Mouse (Mus musculus) heart, embryonic 12.5 days (tissue): ENCODE results near the gene Cnga1. TPM values are rescaled to one million over a fixed set of nuclear protein-coding genes. Genes with fewer than 3 reads are reported as not detected.

Experiments
- ATAC-seq: fragments of 200-750 bp; cut with Nextera tagmentation; 2 replicates; pipeline ENCODE4 v1.8.0; 2017; ENCODE audit warnings: moderate TSS enrichment, moderate library complexity; ENCODE audit not compliant: insufficient number of reproducible peaks, low FRiP score
- H3K27ac ChIP-seq: fragments of 300-500 bp; sonication (generic); 2 replicates; pipeline ENCODE4 v1.5.1; 2016; ENCODE audit warnings: mild to moderate bottlenecking, moderate library complexity; ENCODE audit not compliant: poor library complexity, severe bottlenecking
- H3K27me3 ChIP-seq: fragments of 300-500 bp; sonication (generic); replicated peaks from 2 replicates; pipeline ENCODE4 v1.6.1; 2016; ENCODE audit warnings: mild to moderate bottlenecking, moderate library complexity
- H3K36me3 ChIP-seq: fragments of 300-500 bp; sonication (generic); 2 replicates; pipeline ENCODE4 v1.6.1; 2016; ENCODE audit warnings: mild to moderate bottlenecking, moderate library complexity
- H3K4me1 ChIP-seq: fragments of 300-500 bp; sonication (generic); replicated peaks from 2 replicates; pipeline ENCODE4 v1.6.1; 2016; ENCODE audit warnings: mild to moderate bottlenecking
- H3K4me2 ChIP-seq: fragments of 300-500 bp; sonication (generic); 2 replicates; pipeline ENCODE4 v1.6.1; 2016; ENCODE audit warnings: mild to moderate bottlenecking, moderate library complexity
- H3K4me3 ChIP-seq: fragments of 300-500 bp; sonication (generic); 2 replicates; pipeline ENCODE4 v1.5.1; 2016; ENCODE audit warnings: mild to moderate bottlenecking
- H3K9ac ChIP-seq: fragments of 300-500 bp; sonication (generic); 2 replicates; pipeline ENCODE4 v1.6.1; 2016; ENCODE audit warnings: mild to moderate bottlenecking, moderate library complexity
- H3K9me3 ChIP-seq: fragments of 300-500 bp; sonication (generic); replicated peaks from 2 replicates; pipeline ENCODE4 v1.6.1; 2016; ENCODE audit warnings: mild to moderate bottlenecking, moderate library complexity
- WGBS: fragments of 180-500 bp; shearing (Covaris S2); methylation state at CpG from one replicate; pipeline ENCODE4 v1.1.7; 2016; 5-methylcytosine and 5-hydroxymethylcytosine counted together
- polyA plus RNA-seq: library from polyadenylated mRNA; unstranded; fragments of >200 nt; fragmentation: Nextera tagmentation; extraction: Ambion mirVana; gene quantifications from 2 replicates; pipeline ENCODE4 v1.2.1, GENCODE M21; 2016

Cnga1 gene
- polyA plus RNA-seq, 1 experiment from 2014 or later: not detected

GRCm38 (mm10) chr5:72661051-72661781 is 17.1 kb upstream of the Cnga1 start:
- Histone ChIP-seq H3K4me1 (peaks cover 7% of the 10 kb centered on the region), H3K4me2 (no peak overlapping the region), H3K27ac (no peak overlapping the region), H3K36me3 (no peaks in the 10 kb centered on the region), H3K4me3 (no peak overlapping the region), H3K27me3 (no peaks in the 10 kb centered on the region; the same call in 1 of the 2 replicates), H3K9ac (no peak overlapping the region), H3K9me3 (no peaks in the 10 kb centered on the region)
- WGBS: 55% methylated on average over 6 of the region's 6 CpGs
- no peak for ATAC-seq

- Histone ChIP-seq H3K27me3 (no peaks in the 10 kb centered on the region; the same call in 1 of the 2 replicates), H3K4me2 (no peak overlapping the region), H3K4me1 (peaks cover 7% of the 10 kb centered on the region), H3K27ac (no peak overlapping the region), H3K36me3 (no peaks in the 10 kb centered on the region), H3K9ac (no peak overlapping the region), H3K4me3 (no peak overlapping the region), H3K9me3 (no peaks in the 10 kb centered on the region)
- ATAC-seq: no peak
- WGBS: 80% methylated on average over 13 of the region's 13 CpGs
These were observed 14.3 kb upstream of the Cnga1 start for GRCm38 (mm10) chr5:72658375-72658774.

DNA sequence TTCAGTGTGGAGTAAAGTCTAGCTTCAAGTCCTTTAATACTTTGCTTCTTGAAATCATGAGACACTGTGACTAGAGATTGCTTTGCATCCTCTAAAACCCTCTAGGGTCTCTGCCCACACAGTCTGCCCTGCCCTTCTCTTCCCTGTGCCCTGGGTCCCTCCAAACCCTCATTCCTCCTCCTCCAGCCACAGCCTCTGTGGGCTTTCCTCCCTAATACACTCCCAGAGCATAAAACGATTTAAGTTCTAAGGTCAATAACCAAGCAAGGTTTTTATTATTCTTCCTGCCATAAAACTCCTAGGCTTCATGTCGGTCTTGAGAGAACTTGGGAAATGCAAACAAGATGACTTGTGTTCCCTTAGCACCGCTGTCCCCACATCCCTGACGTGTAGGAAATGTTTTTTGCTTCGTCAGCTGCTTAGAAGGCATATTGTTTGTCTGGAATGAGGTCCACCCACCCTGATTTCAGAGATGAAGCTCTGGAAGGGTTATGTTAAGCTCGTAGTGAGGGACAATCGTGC is 12.3 kb upstream of the Cnga1 start:
- no peak overlapping the region for H3K4me2 ChIP-seq
- ATAC-seq: no peak
- 62% methylated on average over 7 of the region's 7 CpGs for WGBS
- no peak overlapping the region for H3K27ac ChIP-seq
- no peaks in the 10 kb centered on the region; the same call in 1 of the 2 replicates for H3K27me3 ChIP-seq
- no peak overlapping the region for H3K4me3 ChIP-seq
- no peaks in the 10 kb centered on the region for H3K9me3 ChIP-seq
- peaks cover 4% of the 10 kb centered on the region for H3K4me1 ChIP-seq
- no peaks in the 10 kb centered on the region for H3K36me3 ChIP-seq
- H3K9ac ChIP-seq: no peak overlapping the region

GRCm38 (mm10) chr5:72653068-72653674 is 9.1 kb upstream of the Cnga1 start:
- no peak overlapping the region for H3K4me2 ChIP-seq
- no peaks in the 10 kb centered on the region for H3K4me1 ChIP-seq
- ATAC-seq: no peak
- H3K9ac ChIP-seq: no peak overlapping the region
- no peak overlapping the region for H3K4me3 ChIP-seq
- 73% methylated on average over 10 of the region's 10 CpGs for WGBS
- peaks cover 8% of the 10 kb centered on the region; the same call in 1 of the 2 replicates for H3K27me3 ChIP-seq
- H3K36me3 ChIP-seq: no peaks in the 10 kb centered on the region
- no peak overlapping the region for H3K27ac ChIP-seq
- no peaks in the 10 kb centered on the region for H3K9me3 ChIP-seq

DNA sequence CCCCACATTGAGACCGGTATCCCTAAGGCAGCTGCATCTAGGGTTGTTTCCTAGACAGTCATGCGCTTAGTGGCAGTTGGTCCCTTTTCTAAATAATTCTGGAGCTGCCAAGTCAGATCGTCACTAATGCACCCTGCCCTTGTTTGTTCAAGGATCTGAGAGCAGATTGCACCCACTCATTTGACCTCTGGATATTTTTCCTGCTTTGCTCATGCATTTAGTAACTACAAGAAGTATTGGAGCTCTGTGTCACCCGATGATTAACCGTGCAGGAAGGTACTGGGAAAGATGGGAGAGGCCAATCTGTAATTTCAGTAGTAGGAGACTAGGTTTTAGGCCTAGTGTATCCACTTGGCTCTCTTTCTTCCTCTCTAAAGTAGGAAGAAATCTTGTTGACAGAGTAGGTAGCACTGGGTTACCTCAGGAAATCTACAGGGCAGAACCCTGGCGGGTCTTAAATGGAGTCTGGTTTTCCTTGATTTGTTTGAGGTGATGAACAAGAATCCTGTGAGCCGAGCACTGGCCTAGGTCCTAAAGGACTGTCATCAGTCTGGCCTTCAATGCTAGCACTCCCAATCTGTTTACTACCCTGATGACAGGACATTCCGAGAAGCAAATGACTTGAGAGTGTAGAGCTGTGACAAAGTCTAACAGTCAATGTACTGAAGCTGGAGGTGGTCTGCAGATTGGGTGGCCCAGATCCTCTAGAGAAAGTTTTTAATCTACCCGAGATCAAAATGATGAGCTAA is 5.1 kb upstream of the Cnga1 start:
- H3K4me2 ChIP-seq: no peak overlapping the region
- H3K4me1 ChIP-seq: no peaks in the 10 kb centered on the region
- WGBS: 71% methylated on average over 9 of the region's 9 CpGs
- no peak overlapping the region for H3K9ac ChIP-seq
- H3K9me3 ChIP-seq: no peaks in the 10 kb centered on the region
- peaks cover 32% of the 10 kb centered on the region for H3K27me3 ChIP-seq
- no peak overlapping the region for H3K27ac ChIP-seq
- ATAC-seq: no peak
- H3K36me3 ChIP-seq: no peaks in the 10 kb centered on the region
- no peak overlapping the region for H3K4me3 ChIP-seq

DNA sequence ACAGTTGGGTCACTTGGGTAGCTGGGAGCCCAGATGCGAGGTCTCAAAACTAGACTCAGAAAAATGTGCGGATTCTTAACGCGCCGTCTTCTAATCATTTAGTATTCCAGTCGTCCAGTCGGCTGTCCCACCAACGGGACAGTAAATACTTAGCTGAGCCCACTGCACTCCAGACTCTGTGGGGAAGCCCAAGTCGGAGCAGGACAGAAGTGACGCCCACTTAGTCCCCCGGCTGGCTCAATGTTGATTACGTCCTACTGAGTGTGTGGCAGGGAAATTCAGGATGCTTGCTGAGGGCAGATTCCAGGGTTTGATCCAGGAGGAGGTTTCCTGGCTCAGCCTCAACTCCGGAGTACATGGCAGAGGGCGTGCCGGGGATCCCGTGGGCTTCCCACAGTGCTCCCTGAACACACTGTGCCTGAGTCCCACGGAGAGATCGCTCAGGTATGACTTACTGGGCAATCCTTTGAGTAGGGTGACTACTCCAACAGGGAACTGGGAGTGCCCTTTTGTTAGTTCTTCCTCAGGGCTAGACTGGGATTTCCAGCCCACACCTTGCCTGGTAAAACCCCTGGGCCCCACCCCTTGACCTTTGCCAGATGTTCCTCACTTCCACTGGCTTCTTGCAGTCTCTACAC is 4.0 kb upstream of the Cnga1 start:
- Histone ChIP-seq H3K4me2 (peak overlapping the region; percentile 87), H3K9me3 (no peaks in the 10 kb centered on the region), H3K9ac (0 out of 2 replicates have a peak overlapping the region, but pooled peaks have one; percentile 17), H3K27me3 (peaks cover 34% of the 10 kb centered on the region), H3K36me3 (no peaks in the 10 kb centered on the region), H3K27ac (no peak overlapping the region), H3K4me3 (peak overlapping the region; percentile 55), H3K4me1 (no peaks in the 10 kb centered on the region)
- ATAC-seq: 0 out of 2 replicates have a peak, but pooled peaks have one; percentile 35
- 6% methylated on average over 18 of the region's 18 CpGs for WGBS

- Histone ChIP-seq H3K36me3 (no peaks in the 10 kb centered on the region), H3K4me3 (peak within 1 kb of the TSS; percentile 55), H3K27ac (no peak within 1 kb of the TSS), H3K4me1 (no peaks in the 10 kb centered on the region), H3K4me2 (peak within 1 kb of the TSS; percentile 87), H3K9ac (0 out of 2 replicates have a peak within 1 kb of the TSS, but pooled peaks have one; percentile 17), H3K27me3 (peaks cover 34% of the 10 kb centered on the region), H3K9me3 (no peaks in the 10 kb centered on the region)
- WGBS: 1% methylated on average over 25 of the region's 25 CpGs
- peak; percentile 84 for ATAC-seq
These were observed 3.4 kb upstream of the Cnga1 start, which contains the start of gene Nipal1 for GRCm38 (mm10) chr5:72647418-72647907. Gene Nipal1 (plus strand): TSS chr5:72647795.

DNA sequence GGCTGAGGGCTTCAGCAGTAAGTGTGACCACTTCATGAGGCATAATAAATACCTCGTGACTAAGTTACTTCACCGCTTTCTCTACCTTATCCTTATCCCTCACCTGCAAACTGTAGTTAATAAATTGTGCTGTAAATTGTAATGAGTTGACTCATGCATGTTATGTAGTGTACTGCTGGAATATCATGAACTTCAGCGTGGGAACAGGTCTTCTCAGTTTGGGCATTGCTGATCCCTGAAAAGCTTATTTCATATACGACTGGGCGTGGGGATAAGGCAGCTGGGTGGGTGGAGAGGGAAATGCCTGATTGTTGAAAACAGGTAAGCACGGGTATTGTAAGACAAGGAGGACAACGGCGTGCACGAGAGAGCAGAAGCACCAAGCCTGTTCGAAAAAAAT is 2.9 kb upstream of the Cnga1 start:
- WGBS: 36% methylated on average over 10 of the region's 10 CpGs

GRCm38 (mm10) chr5:72646131-72646530 is 2.1 kb upstream of the Cnga1 start:
- ATAC-seq: no peak
- H3K4me1 ChIP-seq: no peaks in the 10 kb centered on the region
- no peak overlapping the region for H3K27ac ChIP-seq
- H3K4me2 ChIP-seq: no peak overlapping the region
- H3K27me3 ChIP-seq: peaks cover 34% of the 10 kb centered on the region
- WGBS: 37% methylated on average over 10 of the region's 10 CpGs
- no peaks in the 10 kb centered on the region for H3K36me3 ChIP-seq
- no peak overlapping the region for H3K4me3 ChIP-seq
- no peak overlapping the region for H3K9ac ChIP-seq
- H3K9me3 ChIP-seq: no peaks in the 10 kb centered on the region

More for the DNA sequence above, 2.9 kb upstream of the Cnga1 start:
- Histone ChIP-seq H3K4me2 (peak overlapping the region; percentile 87), H3K9me3 (no peaks in the 10 kb centered on the region), H3K4me1 (no peaks in the 10 kb centered on the region), H3K9ac (no peak overlapping the region), H3K4me3 (peak overlapping the region; percentile 55), H3K36me3 (no peaks in the 10 kb centered on the region), H3K27me3 (peaks cover 34% of the 10 kb centered on the region), H3K27ac (no peak overlapping the region)
- ATAC-seq: no peak

- ATAC-seq: no peak
- Histone ChIP-seq H3K27ac (no peak overlapping the region), H3K9me3 (no peaks in the 10 kb centered on the region), H3K4me3 (no peak overlapping the region), H3K27me3 (peaks cover 29% of the 10 kb centered on the region), H3K4me1 (no peaks in the 10 kb centered on the region), H3K9ac (no peak overlapping the region), H3K36me3 (no peaks in the 10 kb centered on the region), H3K4me2 (no peak overlapping the region)
- WGBS: 67% methylated on average over 7 of the region's 7 CpGs
These were observed 420 bp downstream of the Cnga1 start for GRCm38 (mm10) chr5:72643655-72644054.
